ENCODE assay signal across 49 mouse cellular contexts in genomic region chrX:114907282-114907681, GRCm38 (mm10). TPM values are rescaled to one million over a fixed set of nuclear protein-coding genes. Genes with fewer than 3 reads are reported as not detected.
"Had no signal": no experiment of that assay in that cellular context is flagged by ENCODE, and none has a peak within 500 bp of the region (broad histone marks: within the 10 kb centered on the region; RNA-seq: fewer than 3 reads in every experiment).

Gene Ube2dnl2, plus strand, starts transcription at chrX:114907582.

- ATAC-seq: hindbrain, embryonic 16.5 days; hindbrain, postnatal 0 days; inflammation-experienced regulatory T-cells, adult 6 months; intestine, embryonic 15.5 days; intestine, embryonic 16.5 days; intestine, postnatal 0 days had no signal

- H3K27ac ChIP-seq: heart, embryonic 13.5 days; heart, embryonic 15.5 days; hindbrain, embryonic 10.5 days; hindbrain, embryonic 12.5 days; hindbrain, embryonic 13.5 days; hindbrain, embryonic 14.5 days; hindbrain, embryonic 15.5 days; hindbrain, postnatal 0 days; intestine, embryonic 15.5 days; kidney, embryonic 15.5 days; kidney, postnatal 0 days; layer of hippocampus, adult 2 months; left cerebral cortex, adult 2 months had no signal

- H3K4me3 ChIP-seq: heart, embryonic 12.5 days; heart, embryonic 13.5 days; heart, embryonic 15.5 days; hindbrain, embryonic 10.5 days; hindbrain, embryonic 12.5 days; hindbrain, embryonic 13.5 days; hindbrain, embryonic 15.5 days; intestine, embryonic 15.5 days; kidney, embryonic 15.5 days; layer of hippocampus, adult 2 months; left cerebral cortex, adult 2 months had no signal

- H3K36me3 ChIP-seq: heart, embryonic 12.5 days; heart, embryonic 13.5 days; heart, embryonic 15.5 days; hindbrain, embryonic 10.5 days; hindbrain, embryonic 12.5 days; hindbrain, embryonic 13.5 days; hindbrain, embryonic 15.5 days; intestine, embryonic 15.5 days; kidney, embryonic 15.5 days had no signal

- H3K9me3 ChIP-seq: heart, embryonic 12.5 days; heart, embryonic 13.5 days; heart, embryonic 15.5 days; hindbrain, embryonic 10.5 days; hindbrain, embryonic 12.5 days; hindbrain, embryonic 13.5 days; hindbrain, embryonic 15.5 days; intestine, embryonic 15.5 days; kidney, embryonic 15.5 days had no signal

- H3K27me3 ChIP-seq: heart, embryonic 12.5 days; heart, embryonic 13.5 days; heart, embryonic 15.5 days; hindbrain, embryonic 12.5 days; hindbrain, embryonic 13.5 days; hindbrain, embryonic 15.5 days; intestine, embryonic 15.5 days; kidney, embryonic 15.5 days had no signal

- H3K9ac ChIP-seq: heart, embryonic 12.5 days; heart, embryonic 13.5 days; heart, embryonic 15.5 days; hindbrain, embryonic 12.5 days; hindbrain, embryonic 13.5 days; hindbrain, embryonic 14.5 days; hindbrain, embryonic 15.5 days; intestine, embryonic 15.5 days; kidney, embryonic 15.5 days had no signal

- H3K4me2 ChIP-seq: heart, embryonic 12.5 days; heart, embryonic 13.5 days; heart, embryonic 15.5 days; hindbrain, embryonic 12.5 days; hindbrain, embryonic 13.5 days; hindbrain, embryonic 14.5 days; hindbrain, embryonic 15.5 days; intestine, embryonic 15.5 days; kidney, embryonic 15.5 days had no signal

- H3K4me1 ChIP-seq: heart, embryonic 12.5 days; heart, embryonic 13.5 days; heart, embryonic 15.5 days; hindbrain, embryonic 10.5 days; hindbrain, embryonic 12.5 days; hindbrain, embryonic 13.5 days; hindbrain, embryonic 15.5 days; intestine, embryonic 15.5 days; kidney, embryonic 15.5 days had no signal

- DNase-seq: heart, postnatal 10 days; heart, postnatal 14 days; heart, postnatal 36 days; kidney, adult 11 months; kidney, adult 18-20 months; kidney, adult 2 months; kidney, adult 8-10 months; kidney, adult 9 months; kidney, postnatal 10 days; kidney, postnatal 14 days; kidney, postnatal 25 days; kidney, postnatal 36 days; kidney, postnatal 4 days; layer of hippocampus, adult 9-11 months; layer of hippocampus, postnatal 36 days had no signal

RNA-seq across cellular contexts. Expression of gene Ube2dnl2, which starts in this region (rescaled TPM):
- total RNA-seq: heart, adult 8-10 months; heart, postnatal 10 days; heart, postnatal 14 days; heart, postnatal 25 days; heart, postnatal 36 days; hematopoietic stem cell, adult 5-6 weeks; hindbrain, postnatal 0 days; layer of hippocampus, adult 18-20 months; layer of hippocampus, adult 2 months; layer of hippocampus, adult 8-10 months; layer of hippocampus, postnatal 10 days; layer of hippocampus, postnatal 14 days; layer of hippocampus, postnatal 25 days; layer of hippocampus, postnatal 36 days; left cerebral cortex, adult 18-20 months; left cerebral cortex, adult 2 months; left cerebral cortex, adult 8-10 months had no signal
- polyA plus RNA-seq: heart, embryonic 12.5 days; heart, embryonic 13.5 days; heart, embryonic 15.5 days; heart, embryonic 16.5 days; hindbrain, embryonic 10.5 days; hindbrain, embryonic 11.5 days; hindbrain, embryonic 12.5 days; hindbrain, embryonic 13.5 days; hindbrain, embryonic 14.5 days; hindbrain, embryonic 15.5 days; hindbrain, embryonic 16.5 days; hindbrain, postnatal 0 days; inflammation-experienced regulatory T-cells, adult 6 months; intestine, embryonic 14.5 days; intestine, embryonic 15.5 days; intestine, embryonic 16.5 days; intestine, postnatal 0 days; kidney, adult 2 months; kidney, embryonic 14.5 days; kidney, embryonic 15.5 days; kidney, embryonic 16.5 days; kidney, postnatal 0 days; large intestine, adult 2 months had no signal
